Mouse (Mus musculus) left cerebral cortex, adult 6 months (tissue): ENCODE measurements around the gene Zbtb33. TPM values are rescaled to one million over a fixed set of nuclear protein-coding genes. Genes with fewer than 3 reads are reported as not detected.

ENCODE experiments used
- long read RNA-seq, 2 experiments: library from polyadenylated mRNA; unstranded; transcript quantifications; one replicate each; pipeline ENCODE4 v2.0.0; 2019 to 2020
- polyA plus RNA-seq: library from polyadenylated mRNA; unstranded; fragments of <200 nt; fragmentation: Nextera tagmentation; gene quantifications from 2 replicates; pipeline ENCODE4 v1.2.3, GENCODE M21; 2021

The Zbtb33 gene
- 3.4 and 5.8 TPM in 2 replicates for polyA plus RNA-seq
- long read RNA-seq, experiment 1, full-length matches to known transcripts = 6 of 14 reads
- long read RNA-seq, experiment 1, partial matches to known transcripts = 0 of 14 reads
- long read RNA-seq, experiment 1, other reads (novel, unspliced or antisense) = 8 of 14 reads
- long read RNA-seq, experiment 2, partial matches to known transcripts = 0 of 5 reads
- long read RNA-seq, experiment 2, other reads (novel, unspliced or antisense) = 5 of 5 reads

DNA sequence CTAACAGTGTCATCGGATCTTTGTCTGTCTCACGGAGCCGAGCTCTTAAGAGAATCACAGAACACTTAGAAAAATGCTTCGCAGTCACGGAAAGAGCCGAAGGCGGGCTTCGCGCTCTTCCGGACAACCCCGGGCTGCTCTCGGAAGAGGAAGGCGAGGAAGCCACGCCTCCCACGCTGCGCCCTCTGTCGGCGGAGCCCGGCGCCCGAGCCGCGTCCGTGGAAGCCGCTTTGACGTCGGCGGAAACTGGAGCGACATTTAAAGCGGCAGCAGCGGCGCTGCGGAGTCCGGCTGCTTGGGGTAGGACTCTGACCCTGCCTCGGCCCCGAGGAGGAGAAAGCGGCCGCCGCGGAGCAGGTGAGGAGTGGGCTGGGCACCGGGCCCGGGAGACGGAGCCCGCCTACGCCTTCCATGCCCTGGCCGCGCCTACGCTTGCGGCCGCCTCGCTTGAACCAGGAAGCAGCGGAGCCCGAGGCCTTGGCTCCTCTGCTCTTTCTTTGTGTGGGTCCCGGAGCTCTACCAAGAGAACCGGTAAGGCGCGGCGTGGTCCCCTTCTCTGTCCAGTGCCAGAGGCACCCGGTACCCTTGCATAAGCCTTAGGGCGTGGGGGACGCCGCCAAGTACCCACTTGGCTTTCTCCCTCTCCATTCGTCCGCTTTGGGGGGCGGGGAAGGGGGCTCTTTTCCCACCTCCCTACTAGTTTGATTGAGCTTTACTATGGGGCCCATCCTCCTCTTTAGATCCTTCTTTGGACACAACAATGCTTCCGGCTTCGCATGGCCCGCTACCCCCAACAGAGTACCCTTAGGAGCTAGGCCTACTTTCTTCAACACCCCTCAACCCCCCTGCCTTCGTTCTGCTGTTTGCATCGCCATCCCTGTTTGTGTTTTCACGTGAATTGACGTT lies at the start of gene Zbtb33:
Gene Zbtb33, plus strand, starts transcription at position 242 of the 906 bp plus-strand sequence.

Other genes starting within 250 kb of the Zbtb33 start
- not detected in 2 replicates for gene Btg1-ps1, start 171.0 kb upstream of the Zbtb33 start, polyA plus RNA-seq
- not detected in 2 replicates for gene Btg1-ps2, start 146.7 kb upstream of the Zbtb33 start, polyA plus RNA-seq
- gene Rhox10, start 123.3 kb upstream of the Zbtb33 start, polyA plus RNA-seq = not detected in 2 replicates
- gene Rhox11, start 104.7 kb upstream of the Zbtb33 start, polyA plus RNA-seq = not detected in 2 replicates
- not detected in 2 replicates for gene Rhox12, start 78.9 kb upstream of the Zbtb33 start, polyA plus RNA-seq
- gene Rhox13, start 68.6 kb upstream of the Zbtb33 start, polyA plus RNA-seq = not detected in 2 replicates
- gene Tmem255a, start 62.6 kb downstream of the Zbtb33 start, polyA plus RNA-seq = 8.5 and 14.2 TPM in 2 replicates
- gene Atp1b4, start 126.4 kb downstream of the Zbtb33 start, polyA plus RNA-seq = not detected in 2 replicates